Mouse (Mus musculus) erythroid progenitor cell, adult 5-6 weeks (primary cell): ENCODE data around the gene Olfr832. TPM values are rescaled to one million over a fixed set of nuclear protein-coding genes. Genes with fewer than 3 reads are reported as not detected.
"Not testable (repeated sequence)": the region's sequence is repeated elsewhere in the genome, so short reads cannot be mapped to it uniquely, and the experiment has no call there.

Experiments used
- ATAC-seq: replicated peaks from 2 replicates; pipeline ENCODE4 v1.8.0; 2016; ENCODE audit warnings: moderate number of reproducible peaks, mild to moderate bottlenecking, moderate TSS enrichment, inconsistent platforms; ENCODE audit not compliant: poor library complexity, low FRiP score, severe bottlenecking
- total RNA-seq, 2 experiments: library from RNA; stranded (forward) in 1 of 2; stranded (reverse) in 1 of 2; fragments of 150-400 nt in 1 of 2; fragments of 186-747, 209-891 nt in 1 of 2; gene quantifications; 2 replicates each; pipeline versions ENCODE4 v1.2.3 to v1.2.4; 2015 to 2017; ENCODE audit warnings: low replicate concordance in 2 of 2

Gene Olfr832
- total RNA-seq (2015; ENCODE audit: low replicate concordance) (not detected in 2 replicates), total RNA-seq (2017; ENCODE audit: low replicate concordance) (not detected in 2 replicates)

- not testable (repeated sequence) for ATAC-seq
These were observed at the start of gene Olfr832 for GRCm38 (mm10) chr9:18936822-18937221. Olfr832 (plus strand) TSS chr9:18937122.

GRCm38 (mm10) chr9:18907699-18908098, 29.2 kb upstream of the Olfr832 start:
- not testable (repeated sequence) for ATAC-seq

- ATAC-seq: not testable (repeated sequence)
These were observed 9.0 kb upstream of the Olfr832 start for GRCm38 (mm10) chr9:18927921-18928320.

- ATAC-seq: no peak
These were observed 25.1 kb downstream of the Olfr832 start for GRCm38 (mm10) chr9:18962021-18962420.

GRCm38 (mm10) chr9:18987690-18988089, 50.8 kb downstream of the Olfr832 start, which contains the start of gene Olfr834:
Olfr834 (plus strand) TSS chr9:18987990.
- no peak for ATAC-seq

Other genes with a start within 250 kb of the Olfr832 start
- gene Olfr24, start 173.1 kb upstream of the Olfr832 start, total RNA-seq (2015; ENCODE audit: low replicate concordance): not detected in 2 replicates
- not detected in 2 replicates for gene Olfr24, start 173.1 kb upstream of the Olfr832 start, total RNA-seq (2017; ENCODE audit: low replicate concordance)
- not detected in 2 replicates for gene Olfr828, start 117.6 kb upstream of the Olfr832 start, total RNA-seq (2015; ENCODE audit: low replicate concordance)
- gene Olfr828, start 117.6 kb upstream of the Olfr832 start, total RNA-seq (2017; ENCODE audit: low replicate concordance): not detected in 2 replicates
- not detected in 2 replicates for gene Olfr829, start 82.2 kb upstream of the Olfr832 start, total RNA-seq (2015; ENCODE audit: low replicate concordance)
- gene Olfr829, start 82.2 kb upstream of the Olfr832 start, total RNA-seq (2017; ENCODE audit: low replicate concordance): not detected in 2 replicates
- not detected in 2 replicates for gene Olfr830, start 62.4 kb upstream of the Olfr832 start, total RNA-seq (2015; ENCODE audit: low replicate concordance)
- gene Olfr830, start 62.4 kb upstream of the Olfr832 start, total RNA-seq (2017; ENCODE audit: low replicate concordance): not detected in 2 replicates
- not detected in 2 replicates for gene Olfr834, start 50.9 kb downstream of the Olfr832 start, total RNA-seq (2015; ENCODE audit: low replicate concordance)
- gene Olfr834, start 50.9 kb downstream of the Olfr832 start, total RNA-seq (2017; ENCODE audit: low replicate concordance): not detected in 2 replicates
- not detected in 2 replicates for gene Olfr835, start 95.6 kb downstream of the Olfr832 start, total RNA-seq (2015; ENCODE audit: low replicate concordance)
- gene Olfr835, start 95.6 kb downstream of the Olfr832 start, total RNA-seq (2017; ENCODE audit: low replicate concordance): not detected in 2 replicates
- gene Olfr836, start 183.3 kb downstream of the Olfr832 start, total RNA-seq (2015; ENCODE audit: low replicate concordance): not detected in 2 replicates
- not detected in 2 replicates for gene Olfr836, start 183.3 kb downstream of the Olfr832 start, total RNA-seq (2017; ENCODE audit: low replicate concordance)
- not detected in 2 replicates for gene Olfr837, start 199.2 kb downstream of the Olfr832 start, total RNA-seq (2015; ENCODE audit: low replicate concordance)
- gene Olfr837, start 199.2 kb downstream of the Olfr832 start, total RNA-seq (2017; ENCODE audit: low replicate concordance): not detected in 2 replicates
- not detected in 2 replicates for gene Olfr839-ps1, start 240.2 kb downstream of the Olfr832 start, total RNA-seq (2015; ENCODE audit: low replicate concordance)
- not detected in 2 replicates for gene Olfr839-ps1, start 240.2 kb downstream of the Olfr832 start, total RNA-seq (2017; ENCODE audit: low replicate concordance)